Mouse (Mus musculus) stomach, embryonic 16.5 days (tissue): ENCODE results near the gene Lgals2. TPM values are rescaled to one million over a fixed set of nuclear protein-coding genes. Genes with fewer than 3 reads are reported as not detected.
A peak's percentile ranks its signal among the peaks of the same experiment; 100 is the strongest.

ENCODE experiments used
- ATAC-seq: fragments of 200-750 bp; cut with Nextera tagmentation; 2 replicates; pipeline ENCODE4 v1.8.0; 2017; ENCODE audit warnings: moderate number of reproducible peaks, moderate TSS enrichment; ENCODE audit not compliant: insufficient read depth, low FRiP score
- H3K27ac ChIP-seq: fragments of 300-500 bp; sonication (generic); 2 replicates; pipeline ENCODE4 v1.5.1; 2014; ENCODE audit warnings: low read length
- H3K27me3 ChIP-seq: fragments of 300-500 bp; sonication (generic); 2 replicates; pipeline ENCODE4 v1.6.1; 2014; ENCODE audit warnings: low read length, control low read depth, mixed read lengths; ENCODE audit not compliant: control insufficient read depth, insufficient read depth
- H3K36me3 ChIP-seq: fragments of 300-500 bp; sonication (generic); 2 replicates; pipeline ENCODE4 v1.6.1; 2014; ENCODE audit warnings: low read length; ENCODE audit not compliant: control insufficient read depth, insufficient read depth
- H3K4me1 ChIP-seq: fragments of 300-500 bp; sonication (generic); 2 replicates; pipeline ENCODE4 v1.6.1; 2014; ENCODE audit warnings: low read length, control low read depth, mixed read lengths; ENCODE audit not compliant: control insufficient read depth, insufficient read depth
- H3K4me2 ChIP-seq: fragments of 300-500 bp; sonication (generic); 2 replicates; pipeline ENCODE4 v1.6.1; 2014; ENCODE audit warnings: low read depth, low read length, mixed read lengths
- H3K4me3 ChIP-seq: fragments of 300-500 bp; sonication (generic); replicated peaks from 2 replicates; pipeline ENCODE4 v1.5.1; 2014; ENCODE audit warnings: mild to moderate bottlenecking, low read length
- H3K9ac ChIP-seq: fragments of 300-500 bp; sonication (generic); 2 replicates; pipeline ENCODE4 v1.6.1; 2014; ENCODE audit warnings: low read length
- H3K9me3 ChIP-seq: fragments of 300-500 bp; sonication (generic); replicated peaks from 2 replicates; pipeline ENCODE4 v1.6.1; 2016; ENCODE audit warnings: low read length, control low read depth; ENCODE audit not compliant: control insufficient read depth
- WGBS: fragments of 180-500 bp; shearing (Covaris S2); extraction: QIAGEN DNeasy Blood & Tissue Kit; methylation state at CpG from one replicate; pipeline ENCODE4 v1.1.7; 2014; 5-methylcytosine and 5-hydroxymethylcytosine counted together
- polyA plus RNA-seq: library from polyadenylated mRNA; unstranded; fragments of >200 nt; fragmentation: Nextera tagmentation; extraction: Ambion mirVana; gene quantifications from 2 replicates; pipeline ENCODE4 v1.2.1, GENCODE M21; 2015

The Lgals2 gene
- polyA plus RNA-seq, 1 experiment from 2014 or later, result 122 TPM

DNA sequence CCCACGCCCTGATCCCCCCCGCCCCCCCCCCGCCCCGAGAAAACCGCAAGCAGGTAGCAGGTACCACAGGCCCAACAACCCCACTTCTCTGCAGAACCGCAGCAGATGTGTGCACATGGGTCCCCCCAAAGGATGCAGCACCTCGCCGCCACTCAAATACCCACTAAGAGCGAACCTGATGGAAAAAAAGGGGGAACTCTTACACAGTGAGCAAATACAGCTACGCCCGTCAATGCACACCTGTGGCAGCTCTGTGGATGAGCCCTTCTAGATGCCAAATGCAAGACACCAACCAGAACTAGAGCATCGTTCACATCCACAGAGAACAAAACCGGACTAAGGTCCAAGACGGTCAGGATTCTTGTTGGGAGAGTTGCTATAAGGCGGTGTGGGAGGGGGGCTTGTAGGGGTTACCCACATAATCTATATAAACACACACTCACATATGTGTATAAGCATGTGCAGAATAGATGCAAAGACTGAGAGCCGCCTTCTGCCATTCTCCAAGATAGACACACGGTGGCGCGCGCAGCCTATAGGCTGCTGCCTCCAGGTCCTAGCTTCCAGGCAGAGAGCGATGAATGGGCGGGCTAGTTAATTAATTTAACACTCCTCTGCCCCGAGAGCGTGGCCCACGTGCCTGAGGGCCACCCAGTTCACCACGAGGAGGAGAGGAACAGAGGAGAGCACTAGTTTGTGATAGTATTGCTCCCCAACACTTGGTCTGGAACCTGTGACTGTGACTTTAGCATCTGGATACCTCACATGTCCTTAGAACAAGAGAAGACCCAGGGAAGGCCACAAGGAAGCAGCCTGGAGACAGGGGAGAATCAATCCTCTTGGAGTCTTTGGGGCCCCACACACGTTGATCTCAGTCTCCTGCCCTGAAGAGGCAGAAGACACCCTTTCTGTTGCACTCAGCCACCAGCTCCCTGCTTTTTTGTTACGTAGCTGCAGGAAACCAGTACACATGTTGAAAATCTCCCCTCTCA lies 28.8 kb downstream of the Lgals2 start:
- no peak overlapping the region; the same call in 1 of the 2 replicates for H3K9ac ChIP-seq

DNA sequence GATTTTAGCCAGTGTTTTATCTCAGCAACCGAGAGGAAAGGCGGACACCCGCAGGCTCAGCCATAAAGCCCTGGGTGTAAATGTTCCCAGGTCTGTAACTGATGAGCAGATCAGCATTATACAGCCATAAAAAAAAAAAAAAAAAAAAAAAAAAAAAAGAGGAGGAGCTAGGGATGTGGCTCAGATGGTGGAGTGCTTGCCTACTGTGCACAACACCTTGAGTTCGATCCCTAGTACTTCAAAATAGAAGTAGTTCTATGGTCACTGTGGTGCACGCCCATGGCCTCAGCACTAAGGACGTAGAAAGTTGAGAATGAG lies 39.3 kb downstream of the Lgals2 start:
- ATAC-seq, result no peak
- no peak overlapping the region for H3K4me2 ChIP-seq
- no peak overlapping the region for H3K27ac ChIP-seq
- H3K9ac ChIP-seq, result no peak overlapping the region
- no peaks in the 10 kb centered on the region for H3K27me3 ChIP-seq
- WGBS, result 58% methylated on average over 6 of the region's 6 CpGs
- H3K36me3 ChIP-seq, result no peaks in the 10 kb centered on the region
- H3K9me3 ChIP-seq, result no peaks in the 10 kb centered on the region
- H3K4me3 ChIP-seq, result no peak overlapping the region
- 0 out of 2 replicates have a peak, but pooled peaks cover 6% of the 10 kb centered on the region for H3K4me1 ChIP-seq

More for the DNA sequence above, 28.8 kb downstream of the Lgals2 start:
- Histone ChIP-seq H3K27ac (no peak overlapping the region), H3K4me1 (peaks cover 10% of the 10 kb centered on the region), H3K9me3 (no peaks in the 10 kb centered on the region), H3K27me3 (no peaks in the 10 kb centered on the region), H3K36me3 (no peaks in the 10 kb centered on the region), H3K4me3 (no peak overlapping the region), H3K4me2 (no peak overlapping the region)
- 23% methylated on average over 28 of the region's 28 CpGs for WGBS
- peak; percentile 68 for ATAC-seq

DNA sequence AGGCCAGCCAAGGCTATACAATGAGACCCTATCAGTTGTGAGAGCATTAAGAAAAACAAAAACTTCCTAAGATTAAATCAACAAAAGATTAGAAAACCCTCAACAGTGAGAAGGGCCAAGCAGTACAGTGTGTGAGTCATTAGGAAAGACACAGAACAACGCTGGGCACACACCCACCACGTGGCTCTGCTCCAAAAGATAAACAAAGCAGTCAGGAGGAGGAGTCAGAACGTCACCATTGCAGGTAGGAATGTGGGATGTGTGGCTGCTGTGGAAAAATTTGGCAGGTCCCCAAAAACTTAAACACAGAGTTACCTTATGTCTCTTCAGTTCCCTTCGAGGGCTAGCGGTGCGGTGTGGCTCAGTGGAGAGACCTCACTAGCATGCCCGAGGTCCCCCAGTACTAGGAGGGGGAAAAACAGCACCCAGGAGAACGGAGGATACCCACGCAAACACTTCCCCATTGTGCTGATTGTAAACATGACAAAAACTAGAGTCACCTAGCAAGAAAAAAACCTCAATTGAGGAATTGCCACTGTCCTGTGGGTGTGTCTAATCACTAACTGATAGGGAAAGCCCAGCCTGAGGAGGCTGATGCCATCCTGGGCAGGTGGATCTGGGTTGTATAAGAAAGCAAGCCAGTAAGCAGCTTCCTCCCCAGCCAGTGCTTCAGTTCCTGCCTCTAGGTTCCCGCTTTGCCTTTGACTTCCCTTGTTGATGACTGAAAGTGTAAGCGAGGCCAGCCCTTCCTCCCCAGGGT lies 39.8 kb downstream of the Lgals2 start:
- no peak overlapping the region; the same call in 1 of the 2 replicates for H3K27ac ChIP-seq
- peak overlapping the region; percentile 18 for H3K4me2 ChIP-seq
- no peak overlapping the region for H3K9ac ChIP-seq

DNA sequence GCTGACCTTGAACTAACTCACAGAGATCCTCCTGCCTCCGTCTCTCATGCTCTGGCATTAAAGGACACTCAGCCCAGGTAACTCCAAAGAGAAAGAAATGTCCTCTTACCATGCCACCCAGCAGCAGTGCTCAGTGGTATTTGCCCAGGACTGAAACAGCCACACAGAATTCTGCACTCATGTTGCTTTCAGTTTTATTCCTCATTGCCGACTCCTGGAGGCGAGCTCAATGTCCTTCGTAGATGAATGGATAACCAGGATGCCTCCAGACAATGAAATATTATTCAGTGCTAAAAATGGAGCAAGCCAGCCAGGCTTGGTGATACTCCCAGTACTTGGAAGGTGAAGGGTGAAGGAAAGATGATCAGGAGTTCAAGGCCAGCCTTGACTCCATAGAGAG lies 41.7 kb downstream of the Lgals2 start:
- Histone ChIP-seq H3K27me3 (no peaks in the 10 kb centered on the region), H3K4me1 (peaks cover 13% of the 10 kb centered on the region; the same call in 1 of the 2 replicates), H3K9ac (no peak overlapping the region), H3K36me3 (no peaks in the 10 kb centered on the region), H3K9me3 (no peaks in the 10 kb centered on the region), H3K27ac (no peak overlapping the region), H3K4me2 (no peak overlapping the region), H3K4me3 (no peak overlapping the region)
- WGBS, result 83% methylated on average over 4 of the region's 4 CpGs
- no peak for ATAC-seq

More for the DNA sequence above, 39.8 kb downstream of the Lgals2 start:
- H3K4me1 ChIP-seq, result 0 out of 2 replicates have a peak, but pooled peaks cover 6% of the 10 kb centered on the region
- 31% methylated on average over 11 of the region's 11 CpGs for WGBS
- peak; percentile 91 for ATAC-seq
- no peaks in the 10 kb centered on the region for H3K9me3 ChIP-seq
- no peaks in the 10 kb centered on the region for H3K27me3 ChIP-seq
- H3K4me3 ChIP-seq, result no peak overlapping the region
- H3K36me3 ChIP-seq, result no peaks in the 10 kb centered on the region

DNA sequence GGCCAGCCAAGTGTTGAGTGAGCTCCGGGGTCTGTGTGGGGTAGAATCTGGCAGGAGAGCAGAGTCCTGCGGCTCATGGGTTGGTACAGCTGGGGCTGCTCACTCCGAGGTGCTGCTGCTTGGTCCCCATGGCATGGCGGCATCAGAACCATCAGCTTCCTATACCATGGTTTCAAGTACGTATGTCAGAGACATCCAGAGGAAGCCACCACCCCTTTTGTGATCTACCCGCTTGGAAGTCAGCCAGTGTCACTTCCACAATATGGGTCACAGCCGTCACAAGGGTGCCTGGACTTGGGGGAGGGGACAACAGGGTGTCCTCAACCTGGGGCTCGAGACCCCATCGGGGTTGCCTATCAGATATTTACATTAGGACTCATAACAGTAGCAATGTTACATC lies 45.2 kb downstream of the Lgals2 start:
- H3K9ac ChIP-seq, result no peak overlapping the region
- 51% methylated on average over 9 of the region's 9 CpGs for WGBS
- no peaks in the 10 kb centered on the region for H3K36me3 ChIP-seq

DNA sequence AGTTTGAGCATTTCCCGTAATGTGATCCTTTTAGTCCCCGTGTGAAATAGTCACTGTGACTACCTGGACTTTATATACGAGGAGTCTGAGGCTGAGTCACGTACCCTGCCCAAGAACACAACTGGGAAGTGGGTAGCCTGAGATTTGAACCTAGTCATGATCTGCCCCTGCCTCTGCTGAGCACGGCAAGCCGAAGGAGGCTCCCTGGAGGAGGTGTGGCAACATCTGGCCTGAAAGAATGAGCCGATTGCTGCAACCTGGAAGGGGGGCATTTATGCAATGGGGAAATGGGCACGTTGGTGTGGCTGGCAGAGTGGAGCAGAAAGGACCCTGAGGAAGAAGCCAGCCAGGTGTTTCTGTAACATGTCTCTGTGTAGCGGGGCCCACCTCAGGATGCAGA lies 45.6 kb downstream of the Lgals2 start:
- peaks cover 18% of the 10 kb centered on the region for H3K4me1 ChIP-seq
- no peaks in the 10 kb centered on the region for H3K36me3 ChIP-seq
- no peak overlapping the region for H3K4me2 ChIP-seq
- 53% methylated on average over 9 of the region's 9 CpGs for WGBS
- H3K9me3 ChIP-seq, result no peaks in the 10 kb centered on the region
- no peaks in the 10 kb centered on the region for H3K27me3 ChIP-seq
- no peak overlapping the region for H3K27ac ChIP-seq
- ATAC-seq, result no peak
- no peak overlapping the region for H3K9ac ChIP-seq
- H3K4me3 ChIP-seq, result no peak overlapping the region

More for the DNA sequence above, 45.2 kb downstream of the Lgals2 start:
- Histone ChIP-seq H3K27me3 (no peaks in the 10 kb centered on the region), H3K4me2 (no peak overlapping the region), H3K4me1 (peaks cover 20% of the 10 kb centered on the region), H3K4me3 (no peak overlapping the region), H3K9me3 (no peaks in the 10 kb centered on the region), H3K27ac (no peak overlapping the region)
- ATAC-seq, result no peak

DNA sequence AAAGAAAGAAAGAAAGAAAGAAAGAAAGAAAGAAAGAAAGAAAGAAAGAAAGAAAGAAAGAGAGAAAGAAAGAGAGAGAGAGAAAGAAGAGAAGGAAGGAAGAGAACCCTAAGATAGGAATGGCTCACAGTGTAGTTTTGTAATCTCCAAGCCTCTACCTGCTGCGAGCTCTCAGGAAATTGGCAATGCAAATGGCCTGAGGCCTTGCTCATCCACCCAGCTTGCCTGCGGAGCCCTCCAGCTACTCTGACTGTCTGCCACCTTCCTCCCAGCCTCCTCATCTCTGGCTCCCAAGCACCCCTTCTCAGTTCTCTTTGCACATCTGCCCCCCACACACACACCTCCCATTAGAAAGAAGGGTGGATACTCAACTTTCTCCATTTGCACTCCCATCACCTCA lies 46.3 kb downstream of the Lgals2 start:
- no peak for ATAC-seq
- Histone ChIP-seq H3K4me1 (peaks cover 23% of the 10 kb centered on the region), H3K9ac (no peak overlapping the region), H3K27me3 (no peaks in the 10 kb centered on the region), H3K4me2 (no peak overlapping the region), H3K4me3 (no peak overlapping the region), H3K9me3 (no peaks in the 10 kb centered on the region), H3K27ac (no peak overlapping the region), H3K36me3 (no peaks in the 10 kb centered on the region)
- whole genome bisulfite sequencing, result 89% methylated on average over 2 of the region's 2 CpGs

DNA sequence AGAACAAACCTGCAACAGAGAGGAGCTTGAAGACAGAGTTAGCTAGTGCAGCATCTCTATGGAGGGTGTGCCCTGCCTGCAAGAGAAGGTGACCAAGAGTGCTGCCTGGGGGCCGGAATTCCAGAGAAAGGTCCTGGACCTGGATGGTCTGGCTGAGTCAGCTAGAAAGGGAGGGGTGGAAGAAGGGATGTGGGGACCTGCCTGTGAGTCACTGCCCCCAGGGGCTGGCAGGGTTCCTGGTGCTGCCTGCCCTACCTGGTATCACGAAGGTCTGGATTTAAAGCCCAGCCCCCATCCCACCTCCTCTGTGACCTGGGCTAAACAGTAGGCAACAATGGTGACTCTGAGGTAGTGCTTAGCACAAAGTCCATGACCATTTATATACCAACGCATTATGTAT lies 48.2 kb downstream of the Lgals2 start:
- peaks cover 37% of the 10 kb centered on the region for H3K4me1 ChIP-seq
- no peak overlapping the region for H3K4me3 ChIP-seq
- H3K9me3 ChIP-seq, result no peaks in the 10 kb centered on the region
- no peak overlapping the region for H3K9ac ChIP-seq
- peak overlapping the region; percentile 6; the same call in 1 of the 2 replicates for H3K27ac ChIP-seq
- no peaks in the 10 kb centered on the region for H3K36me3 ChIP-seq
- no peak overlapping the region for H3K4me2 ChIP-seq
- 59% methylated on average over 3 of the region's 3 CpGs for WGBS
- H3K27me3 ChIP-seq, result no peaks in the 10 kb centered on the region
- no peak for ATAC-seq

DNA sequence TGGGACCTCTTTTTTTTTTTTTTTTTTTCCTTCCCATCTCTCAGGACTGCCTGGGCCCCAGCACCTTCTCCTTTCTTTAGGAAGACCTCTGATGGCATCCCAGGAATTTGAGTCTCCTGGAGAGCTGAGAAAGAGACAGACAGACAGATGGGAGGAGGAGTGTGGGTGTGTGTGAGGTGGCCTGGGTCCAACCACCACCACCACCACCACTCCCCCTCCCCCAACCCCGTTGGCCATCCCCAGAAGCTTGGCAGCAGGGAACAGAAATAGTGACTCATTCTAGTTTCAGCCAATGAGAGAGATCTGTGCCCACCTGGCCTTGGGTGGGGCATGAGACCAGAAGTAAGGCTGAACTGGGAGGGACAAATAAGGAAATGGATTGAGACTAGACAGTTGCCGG lies 48.7 kb downstream of the Lgals2 start:
- Histone ChIP-seq H3K4me3 (no peak overlapping the region), H3K27ac (no peak overlapping the region), H3K4me2 (no peak overlapping the region), H3K36me3 (no peaks in the 10 kb centered on the region), H3K9me3 (no peaks in the 10 kb centered on the region), H3K9ac (no peak overlapping the region), H3K4me1 (peaks cover 38% of the 10 kb centered on the region), H3K27me3 (no peaks in the 10 kb centered on the region)
- no peak for ATAC-seq
- 23% methylated on average over 2 of the region's 2 CpGs for WGBS
